ENCODE assay signal across 14 mouse cellular contexts in genomic region chr6:34482842-34483241, GRCm38 (mm10). TPM values are rescaled to one million over a fixed set of nuclear protein-coding genes. Genes with fewer than 3 reads are reported as not detected.
DNase-seq lines count a peak whose midpoint lies in the region; ATAC-seq and TF ChIP-seq lines count a peak whose summit lies in the region.
"Had no signal": no experiment of that assay in that cellular context is flagged by ENCODE, and none has a peak within 500 bp of the region (broad histone marks: within the 10 kb centered on the region; RNA-seq: fewer than 3 reads in every experiment).

No protein-coding gene starts in this region.

- intact Hi-C loops in gastrocnemius, adult 2 months (cut with DNase I) = loop anchor here (10.0 kb wide), 1 partner anchor 382 kb away; the partner anchor contains the start of gene Tmem140
- intact Hi-C loops in gastrocnemius, postnatal 14 days (cut with DNase I; ENCODE audit: low total_unique reads) = no loop called here
- intact Hi-C loops in heart, postnatal 14 days (cut with DNase I) = no loop called here

- no peak for TF ChIP-seq CTCF in gastrocnemius, adult 2 months (IDR thresholded peaks at IDR 0.05)
- TF ChIP-seq CTCF in stomach, postnatal 0 days (IDR thresholded peaks at IDR 0.05; ENCODE audit: low read depth) = no peak

- no peak overlapping the region for H3K4me3 ChIP-seq in gastrocnemius, adult 2 months
- no peak overlapping the region for H3K4me3 ChIP-seq in stomach, postnatal 0 days (ENCODE audit: low read depth, low read length)
- H3K4me3 ChIP-seq: hindbrain, embryonic 12.5 days had no signal

- H3K9me3 ChIP-seq in stomach, postnatal 0 days (ENCODE audit: control insufficient read depth, low read length) = no peaks in the 10 kb centered on the region
- H3K9me3 ChIP-seq: hindbrain, embryonic 12.5 days had no signal

- ATAC-seq in stomach, postnatal 0 days (ENCODE audit: low FRiP score, low TSS enrichment) = peak; percentile 27; the same call in 1 of the 2 replicates

- peaks cover 5% of the 10 kb centered on the region; the same call in 1 of the 2 replicates for H3K36me3 ChIP-seq in stomach, postnatal 0 days (ENCODE audit: control insufficient read depth, insufficient read depth, low read length)

- H3K4me1 ChIP-seq in stomach, postnatal 0 days (replicated peaks; ENCODE audit: control insufficient read depth, insufficient read depth) = peaks cover 3% of the 10 kb centered on the region; the same call in 1 of the 2 replicates

- no peaks in the 10 kb centered on the region for H3K27me3 ChIP-seq in stomach, postnatal 0 days (ENCODE audit: control insufficient read depth, insufficient read depth, low read length)
- H3K27me3 ChIP-seq: hindbrain, embryonic 12.5 days had no signal

- DNase-seq in gastrocnemius, adult 2 months = no peak
- DNase-seq in gastrocnemius, postnatal 14 days = no peak
- peak; percentile 37 for DNase-seq in lung, postnatal 10 days
- no peak for DNase-seq in lung, adult 18-20 months
- peak; percentile 18 to 41 for DNase-seq in heart, postnatal 14 days
- no peak for DNase-seq in stomach, postnatal 0 days (ENCODE audit: low spot score)
- no peak for DNase-seq in urinary bladder, adult 18-20 months (ENCODE audit: low spot score in 2 of 2)
- DNase-seq in cerebellum, adult 18-20 months = no peak
- DNase-seq: adrenal gland, adult 8-10 months; cerebellum, adult 11 months; gastrocnemius, postnatal 25 days; layer of hippocampus, postnatal 36 days had no signal

- peak overlapping the region; percentile 3; the same call in 1 of the 2 replicates for H3K27ac ChIP-seq in gastrocnemius, adult 2 months
- no peak overlapping the region for H3K27ac ChIP-seq in stomach, postnatal 0 days (replicated peaks)
- H3K27ac ChIP-seq: hindbrain, embryonic 12.5 days; kidney, postnatal 0 days had no signal

- H3K4me2 ChIP-seq in stomach, postnatal 0 days (replicated peaks; ENCODE audit: low read depth) = no peak overlapping the region
- H3K4me2 ChIP-seq: hindbrain, embryonic 12.5 days had no signal

- TF ChIP-seq EP300 in stomach, postnatal 0 days (optimal IDR thresholded peaks at IDR 0.05) = no peak

- WGBS in stomach, postnatal 0 days = 39% methylated on average over 4 of the region's 4 CpGs

- H3K9ac ChIP-seq in stomach, postnatal 0 days (ENCODE audit: low read length) = no peak overlapping the region
- H3K9ac ChIP-seq: hindbrain, embryonic 12.5 days had no signal

RNA-seq across cellular contexts. Expression of gene Bpgm, which starts 6.8 kb away (rescaled TPM):
- total RNA-seq in gastrocnemius, adult 2 months (2021) = 10 to 100 TPM; 87.2 to 92.8 TPM
- total RNA-seq in gastrocnemius, postnatal 14 days (2021) = 10 to 100 TPM; 42.7 to 53.8 TPM
- 100 to 1,000 TPM; 122 to 139 TPM for total RNA-seq in heart, postnatal 14 days (2021)
- 25.5 and 30.1 TPM in 2 replicates for polyA plus RNA-seq in stomach, postnatal 0 days (2015; fragmentation: Nextera tagmentation; extraction: Ambion mirVana)

Comparison
In these comparisons a context has a peak if more than half of its experiments do, and no peak if none do; other contexts are left out.
1. DNase-seq: peak in lung, postnatal 10 days (single experiment) and heart, postnatal 14 days (2 of 2); none in gastrocnemius, adult 2 months (single experiment), gastrocnemius, postnatal 14 days (single experiment), lung, adult 18-20 months (0 of 2), stomach, postnatal 0 days (single experiment), urinary bladder, adult 18-20 months (0 of 2) and cerebellum, adult 18-20 months (0 of 2).